9 mouse cellular contexts compared by ENCODE assay signal in genomic region chr19:29418661-29419115, GRCm38 (mm10). TPM values are rescaled to one million over a fixed set of nuclear protein-coding genes. Genes with fewer than 3 reads are reported as not detected.
DNase-seq lines count a peak whose midpoint lies in the region; ATAC-seq and TF ChIP-seq lines count a peak whose summit lies in the region.
"Had no signal": no experiment of that assay in that cellular context is flagged by ENCODE, and none has a peak within 500 bp of the region (broad histone marks: within the 10 kb centered on the region; RNA-seq: fewer than 3 reads in every experiment).

No protein-coding gene starts in this region.

- no peaks in the 10 kb centered on the region for H3K79me2 ChIP-seq in macrophage (ENCODE audit: inconsistent target)

- no peak for TF ChIP-seq CTCF in bone marrow macrophage, adult 2 months (IDR thresholded peaks at IDR 0.05; ENCODE audit: low read depth, low read length)
- TF ChIP-seq CTCF in layer of hippocampus, adult 2 months (conservative IDR thresholded peaks at IDR 0.05): no peak

- no peak for TF ChIP-seq POLR2A in bone marrow macrophage, adult 2 months (IDR thresholded peaks at IDR 0.05; ENCODE audit: borderline replicate concordance, low read depth, low read length)

- ATAC-seq in kidney, embryonic 14.5 days (ENCODE audit: low FRiP score, low TSS enrichment): no peak

- peak; percentile 79 for DNase-seq in CD4-positive, CD25-positive, alpha-beta regulatory T cell, adult 2 months (ENCODE audit: low read depth, low spot score)
- DNase-seq in frontal cortex, postnatal 25 days (ENCODE audit: low spot score in 2 of 2): no peak
- DNase-seq in retina, postnatal 1 day: no peak
- no peak for DNase-seq in layer of hippocampus, adult 2 months (ENCODE audit: low spot score in 2 of 2)
- no peak for DNase-seq in retina, embryonic 14.5 days (ENCODE audit: low spot score)

- no peak overlapping the region for H3K4me3 ChIP-seq in bone marrow macrophage, adult 2 months (ENCODE audit: insufficient read depth, low read length)
- no peak overlapping the region for H3K4me3 ChIP-seq in kidney, embryonic 14.5 days (ENCODE audit: low read length)
- H3K4me3 ChIP-seq in macrophage (ENCODE audit: inconsistent target): no peak overlapping the region
- H3K4me3 ChIP-seq in layer of hippocampus, adult 2 months: no peak overlapping the region

- no peaks in the 10 kb centered on the region for H3K9me3 ChIP-seq in kidney, embryonic 14.5 days (ENCODE audit: control insufficient read depth, low read length)

- H3K27ac ChIP-seq in bone marrow macrophage, adult 2 months (ENCODE audit: insufficient read depth, low read depth, low read length): peak overlapping the region; percentile 84
- no peak overlapping the region for H3K27ac ChIP-seq in kidney, embryonic 14.5 days (ENCODE audit: low read depth, low read length)
- peak overlapping the region; percentile 86 for H3K27ac ChIP-seq in macrophage
- no peak overlapping the region for H3K27ac ChIP-seq in layer of hippocampus, adult 2 months

- H3K27me3 ChIP-seq in kidney, embryonic 14.5 days (ENCODE audit: control insufficient read depth, insufficient read depth, low read length): no peaks in the 10 kb centered on the region

- H3K4me1 ChIP-seq in bone marrow macrophage, adult 2 months (ENCODE audit: control insufficient read depth, insufficient read depth, low read length): peaks cover 32% of the 10 kb centered on the region
- no peaks in the 10 kb centered on the region for H3K4me1 ChIP-seq in kidney, embryonic 14.5 days (ENCODE audit: control insufficient read depth, insufficient read depth, low read length)

- 0 out of 2 replicates have a peak overlapping the region, but pooled peaks have one; percentile 8 for H3K4me2 ChIP-seq in kidney, embryonic 14.5 days (replicated peaks; ENCODE audit: low read depth, low read length)

- no peak overlapping the region for H3K9ac ChIP-seq in kidney, embryonic 14.5 days (ENCODE audit: low read depth, low read length)

- WGBS in kidney, embryonic 14.5 days: 27% methylated on average over 9 of the region's 9 CpGs
- WGBS in macrophage (ENCODE audit: missing documents): 19% methylated on average over 9 of the region's 9 CpGs

- no peaks in the 10 kb centered on the region for H3K36me3 ChIP-seq in kidney, embryonic 14.5 days (ENCODE audit: control insufficient read depth, insufficient read depth, low read length)
- H3K36me3 ChIP-seq in macrophage (ENCODE audit: inconsistent target): no peaks in the 10 kb centered on the region

RNA-seq across cellular contexts. Expression of gene Pdcd1lg2, which starts 8.0 kb away (rescaled TPM):
- 1.6 and 1.8 TPM in 2 replicates for polyA plus RNA-seq in bone marrow macrophage, adult 2 months (2012; ENCODE audit: insufficient read depth, insufficient read length, missing spikeins)
- polyA plus RNA-seq in kidney, embryonic 14.5 days (2014; fragmentation: Nextera tagmentation; extraction: Ambion mirVana): not detected in 2 replicates
- total RNA-seq in macrophage (2018; cell fraction: chromatin; rRNA removed): 1 to 10 TPM in 2 of 26 experiments, under 1 TPM in 11, not detected in 13; 0.33 to 1.5 (median 0.86) TPM
- under 1 TPM in 25 of 26 experiments, not detected in 1; 0.09 to 0.45 (median 0.22) TPM for total RNA-seq in macrophage (2018; cell fraction: cytosol; rRNA removed)
- total RNA-seq in macrophage (2018; cell fraction: nucleus; rRNA removed): 1 to 10 TPM in 10 of 26 experiments, under 1 TPM in 6, not detected in 10; 0.52 to 3.2 (median 1.5) TPM
- polyA plus RNA-seq in macrophage (2018): 0.09 to 0.18 TPM in 2 of 3 replicates, not detected in the other
- not detected for total RNA-seq in layer of hippocampus, adult 2 months (2021)
- polyA plus RNA-seq: limb, embryonic 11.5 days had no signal

RNA-seq across cellular contexts. Expression of gene Cd274, which starts 51.4 kb away (rescaled TPM):
- 42.7 and 44.7 TPM in 2 replicates for polyA plus RNA-seq in bone marrow macrophage, adult 2 months (2012; ENCODE audit: insufficient read depth, insufficient read length, missing spikeins)
- polyA plus RNA-seq in kidney, embryonic 14.5 days (2014; fragmentation: Nextera tagmentation; extraction: Ambion mirVana): 0.19 and 0.39 TPM in 2 replicates
- 1,000 to 10,000 TPM in 3 of 26 experiments, 100 to 1,000 TPM in 23; 158 to 1,981 (median 629) TPM for total RNA-seq in macrophage (2018; cell fraction: chromatin; rRNA removed)
- total RNA-seq in macrophage (2018; cell fraction: cytosol; rRNA removed): 100 to 1,000 TPM in 25 of 26 experiments, 10 to 100 TPM in 1; 97.2 to 934 (median 465) TPM
- 1,000 to 10,000 TPM in 15 of 26 experiments, 100 to 1,000 TPM in 10, 10 to 100 TPM in 1; 92.6 to 1,827 (median 1,161) TPM for total RNA-seq in macrophage (2018; cell fraction: nucleus; rRNA removed)
- 44.6 to 125 TPM (median 104 TPM) in 3 replicates for polyA plus RNA-seq in macrophage (2018)
- total RNA-seq in layer of hippocampus, adult 2 months (2021): 1 to 10 TPM in 1 of 2 experiments, under 1 TPM in 1; 1.00 to 1.2 TPM
- polyA plus RNA-seq: limb, embryonic 11.5 days had no signal

RNA-seq across cellular contexts. Expression of gene Plgrkt, which starts 51.5 kb away (rescaled TPM):
- polyA plus RNA-seq in bone marrow macrophage, adult 2 months (2012; ENCODE audit: insufficient read depth, insufficient read length, missing spikeins): 181 and 239 TPM in 2 replicates
- 47.2 and 61.6 TPM in 2 replicates for polyA plus RNA-seq in kidney, embryonic 14.5 days (2014; fragmentation: Nextera tagmentation; extraction: Ambion mirVana)
- 100 to 1,000 TPM; 439 to 902 (median 658) TPM for total RNA-seq in macrophage (2018; cell fraction: chromatin; rRNA removed)
- total RNA-seq in macrophage (2018; cell fraction: cytosol; rRNA removed): 100 to 1,000 TPM in 4 of 26 experiments, 10 to 100 TPM in 22; 64.2 to 119 (median 78.6) TPM
- 100 to 1,000 TPM; 254 to 825 (median 609) TPM for total RNA-seq in macrophage (2018; cell fraction: nucleus; rRNA removed)
- polyA plus RNA-seq in macrophage (2018): 65.1 to 163 TPM (median 83.5 TPM) in 3 replicates
- total RNA-seq in layer of hippocampus, adult 2 months (2021): 10 to 100 TPM; 26.4 to 27.6 TPM

Comparison
In these comparisons a context has a peak if more than half of its experiments do, and no peak if none do; other contexts are left out.
1. H3K27ac ChIP-seq: peak in bone marrow macrophage, adult 2 months (single experiment) and macrophage (single experiment); none in kidney, embryonic 14.5 days (single experiment) and layer of hippocampus, adult 2 months (single experiment).
2. RNA of gene Cd274, which starts 51.4 kb away (polyA plus RNA-seq): 44.6 to 125 TPM in macrophage and 42.7 to 44.7 TPM in bone marrow macrophage, adult 2 months; 0.19 to 0.39 TPM in kidney, embryonic 14.5 days; every median in the first group is over 10 times any median in the second.